Mouse (Mus musculus) central nervous system, embryonic 14 days (tissue): ENCODE results near the gene Gm4788. TPM values are rescaled to one million over a fixed set of nuclear protein-coding genes. Genes with fewer than 3 reads are reported as not detected.

ENCODE experiments used
- polyA plus RNA-seq: library from polyadenylated mRNA; depleted of rRNA; stranded (reverse); fragments of >200 nt; gene quantifications from 2 replicates; pipeline ENCODE4 v1.2.3, GENCODE M21; 2012; rRNA removed

The Gm4788 gene
- not detected in 2 replicates for polyA plus RNA-seq

GRCm38 (mm10) chr1:139781143-139781542 lies at the start of gene Gm4788:
Gene Gm4788 (minus strand): TSS chr1:139781243.

Other genes with a start within 250 kb of the Gm4788 start
- gene Cfhr1, start 221.0 kb downstream of the Gm4788 start, polyA plus RNA-seq: not detected in 2 replicates
- gene Cfhr2, start 77.5 kb upstream of the Gm4788 start, polyA plus RNA-seq: 0.12 and 0.14 TPM in 2 replicates